Mouse (Mus musculus): Measurements from ENCODE around the gene Vstm2l.

DNA sequence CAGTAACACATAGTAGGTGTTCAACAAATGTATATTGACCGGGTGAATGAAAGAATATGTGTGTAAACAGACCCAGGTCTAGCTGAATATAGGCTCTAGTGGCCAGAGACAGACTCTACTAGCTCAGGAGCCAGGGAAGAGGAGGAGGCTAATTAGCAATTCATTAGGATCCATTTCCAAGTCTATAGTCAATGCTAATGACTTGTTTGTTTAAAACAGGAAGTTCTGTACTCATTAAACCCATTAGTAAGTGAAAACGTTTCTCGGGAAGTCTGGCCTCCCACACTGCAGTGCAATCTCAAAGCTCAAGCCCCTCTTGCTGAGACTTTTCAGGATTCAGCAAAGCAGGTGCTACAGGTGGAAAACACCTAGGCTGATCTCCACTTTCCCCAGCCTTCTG, 53.4 kb downstream of the Vstm2l start:
- TF ChIP-seq CTCF (conservative IDR thresholded peaks at IDR 0.05; ENCODE audit: insufficient read depth, insufficient read length, low read depth, low read length), result no peak
- TF ChIP-seq POLR2A (IDR thresholded peaks at IDR 0.05; ENCODE audit: low read depth, low read length), result no peak
